ENCODE assay signal across 8 mouse cellular contexts in the genomic region with DNA sequence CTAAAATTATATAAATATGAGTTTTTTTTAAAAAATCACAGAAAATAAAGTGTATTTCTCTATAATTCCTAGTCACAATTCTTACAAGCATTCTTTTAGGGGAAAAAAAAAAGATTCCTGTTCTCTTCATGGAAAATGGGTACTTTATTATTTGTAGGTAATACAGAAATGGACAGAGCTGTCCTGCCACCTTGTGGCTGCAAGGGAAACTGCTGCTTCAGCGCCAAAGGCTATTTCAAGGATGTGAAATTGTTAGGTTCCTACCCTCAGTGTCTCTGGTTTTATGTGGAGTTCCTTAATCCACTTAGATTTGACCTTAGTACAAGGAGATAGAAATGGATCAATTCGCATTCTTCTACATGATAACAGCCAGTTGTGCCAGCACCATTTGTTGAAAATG. TPM values are rescaled to one million over a fixed set of nuclear protein-coding genes. Genes with fewer than 3 reads are reported as not detected.
DNase-seq lines count a peak whose midpoint lies in the region; ATAC-seq lines count a peak whose summit lies in the region.
"Not testable (repeated sequence)": the region's sequence is repeated elsewhere in the genome, so short reads cannot be mapped to it uniquely, and the experiment has no call there.

No protein-coding gene starts in this region.

- not testable (repeated sequence) for H3K27me3 ChIP-seq in midbrain, embryonic 11.5 days (ENCODE audit: control insufficient read depth, insufficient read depth, low read length)

- WGBS in midbrain, embryonic 11.5 days, result 3% methylated on average over 2 of the region's 2 CpGs

- intact Hi-C loops in left cerebral cortex, postnatal 4 days (cut with DNase I), result loop anchor here (5.0 to 10.0 kb wide), 2 partner anchors 520 to 1248 kb away; no protein-coding TSS in a partner anchor

- H3K36me3 ChIP-seq in midbrain, embryonic 11.5 days (ENCODE audit: control insufficient read depth, insufficient read depth, low read length), result not testable (repeated sequence)

- not testable (repeated sequence) for H3K9me3 ChIP-seq in midbrain, embryonic 11.5 days (ENCODE audit: control insufficient read depth, low read length)

- peak; percentile 50 to 57 for DNase-seq in B cell, adult 2 months
- DNase-seq in adrenal gland, adult (ENCODE audit: inconsistent age in 2 of 2, low spot score in 1 of 2), result peak; percentile 26 to 75
- peak; percentile 71 to 80 for DNase-seq in cerebellum, postnatal 10 days
- DNase-seq in induced T-regulatory cell, adult 2 months (ENCODE audit: low read depth), result peak; percentile 67
- DNase-seq in left cerebral cortex, postnatal 4 days, result peak; percentile 47
- peak; percentile 93 for DNase-seq in midbrain, embryonic 11.5 days (ENCODE audit: low spot score, missing footprints)
- DNase-seq in spleen, postnatal 10 days (ENCODE audit: low spot score in 2 of 2), result peak; percentile 11 to 50

- not testable (repeated sequence) for H3K4me3 ChIP-seq in midbrain, embryonic 11.5 days (ENCODE audit: low read depth, low read length)

- peak; percentile 77 for ATAC-seq in frontal cortex, adult (ENCODE audit: low TSS enrichment)
- not testable (repeated sequence) for ATAC-seq in midbrain, embryonic 11.5 days (ENCODE audit: low FRiP score)

- not testable (repeated sequence) for H3K4me1 ChIP-seq in midbrain, embryonic 11.5 days (ENCODE audit: control insufficient read depth, insufficient read depth, low read length)

- H3K27ac ChIP-seq in midbrain, embryonic 11.5 days (ENCODE audit: low read depth, low read length), result not testable (repeated sequence)

- H3K4me2 ChIP-seq in midbrain, embryonic 11.5 days, result not testable (repeated sequence)

- H3K9ac ChIP-seq in midbrain, embryonic 11.5 days (ENCODE audit: low read length), result not testable (repeated sequence)

RNA-seq across cellular contexts. Expression of gene Setmar, which starts 9.8 kb away (rescaled TPM):
- 1 to 10 TPM; 5.0 to 6.4 TPM for total RNA-seq in left cerebral cortex, postnatal 4 days (2021)
- polyA plus RNA-seq in midbrain, embryonic 11.5 days (2014; fragmentation: Nextera tagmentation; extraction: Ambion mirVana), result 9.1 and 9.8 TPM in 2 replicates

Comparison
In these comparisons a context has a peak if more than half of its experiments do, and no peak if none do; other contexts are left out.
1. DNase-seq: peak in every context shown above with its lines; median percentile 93 in midbrain, embryonic 11.5 days; 76 in cerebellum, postnatal 10 days; 67 in induced T-regulatory cell, adult 2 months; 54 in B cell, adult 2 months; 50 in adrenal gland, adult; 47 in left cerebral cortex, postnatal 4 days; 30 in spleen, postnatal 10 days.